Mouse (Mus musculus) macrophage (primary cell): ENCODE results near the gene Nr2c2ap. TPM values are rescaled to one million over a fixed set of nuclear protein-coding genes. Genes with fewer than 3 reads are reported as not detected.

ENCODE experiments used
- polyA plus RNA-seq: library from polyadenylated mRNA; stranded (reverse); fragments of 250-400 nt; gene quantifications from 3 replicates; pipeline ENCODE4 v1.2.4, GENCODE M21; 2018; ENCODE audit warnings: inconsistent platforms

The Nr2c2ap gene
- polyA plus RNA-seq, 1 experiment from 2014 or later = 18.4 TPM

Other genes starting within 250 kb of the Nr2c2ap start
- not detected in 3 replicates for gene Cilp2, start 243.6 kb upstream of the Nr2c2ap start, polyA plus RNA-seq
- gene Tssk6, start 229.1 kb upstream of the Nr2c2ap start, polyA plus RNA-seq = 0.22 to 0.84 TPM in 2 of 3 replicates, not detected in the other
- 46.3 to 85.8 TPM (median 78.8 TPM) in 3 replicates for gene Ndufa13, start 228.8 kb upstream of the Nr2c2ap start, polyA plus RNA-seq
- gene Yjefn3, start 228.6 kb upstream of the Nr2c2ap start, polyA plus RNA-seq = 0.68 TPM in 1 of 3 replicates, not detected in the others
- 38.2 to 65.2 TPM (median 54.8 TPM) in 3 replicates for gene Gatad2a, start 134.9 kb upstream of the Nr2c2ap start, polyA plus RNA-seq
- 11.9 to 29.5 TPM (median 18.7 TPM) in 3 replicates for gene Mau2, start 88.6 kb upstream of the Nr2c2ap start, polyA plus RNA-seq
- gene Sugp1, start 88.5 kb upstream of the Nr2c2ap start, polyA plus RNA-seq = 21.0 to 34.1 TPM (median 22.9 TPM) in 3 replicates
- gene Tm6sf2, start 58.4 kb upstream of the Nr2c2ap start, polyA plus RNA-seq = 0.10 TPM in 1 of 3 replicates, not detected in the others
- 0.03 TPM in 1 of 3 replicates, not detected in the others for gene Hapln4, start 47.9 kb upstream of the Nr2c2ap start, polyA plus RNA-seq
- gene Ncan, start 10.5 kb upstream of the Nr2c2ap start, polyA plus RNA-seq = not detected in 3 replicates
- 4.5 to 7.7 TPM (median 7.3 TPM) in 3 replicates for gene Rfxank, start 7.8 kb downstream of the Nr2c2ap start, polyA plus RNA-seq
- 31.7 to 53.1 TPM (median 41.2 TPM) in 3 replicates for gene Borcs8, start 8.2 kb downstream of the Nr2c2ap start, polyA plus RNA-seq
- gene Mef2b, start 8.4 kb downstream of the Nr2c2ap start, polyA plus RNA-seq = not detected in 3 replicates
- 11.2 to 20.0 TPM (median 16.3 TPM) in 3 replicates for gene Tmem161a, start 41.0 kb downstream of the Nr2c2ap start, polyA plus RNA-seq
- 1.1 to 1.2 TPM (median 1.1 TPM) in 3 replicates for gene Slc25a42, start 81.0 kb downstream of the Nr2c2ap start, polyA plus RNA-seq
- gene Sugp2, start 102.9 kb downstream of the Nr2c2ap start, polyA plus RNA-seq = 4.7 to 13.3 TPM (median 13.0 TPM) in 3 replicates
- gene Armc6, start 103.1 kb downstream of the Nr2c2ap start, polyA plus RNA-seq = 1.4 to 8.6 TPM (median 4.8 TPM) in 3 replicates
- 26.3 to 47.9 TPM (median 46.2 TPM) in 3 replicates for gene Homer3, start 151.5 kb downstream of the Nr2c2ap start, polyA plus RNA-seq
- gene Ddx49, start 171.2 kb downstream of the Nr2c2ap start, polyA plus RNA-seq = 17.5 to 26.0 TPM (median 20.5 TPM) in 3 replicates
- 78.2 to 115 TPM (median 98.8 TPM) in 3 replicates for gene Cope, start 171.2 kb downstream of the Nr2c2ap start, polyA plus RNA-seq
- gene Cers1, start 184.4 kb downstream of the Nr2c2ap start, polyA plus RNA-seq = not detected in 3 replicates
- gene Gdf1, start 198.5 kb downstream of the Nr2c2ap start, polyA plus RNA-seq = not detected in 3 replicates
- 19.3 to 31.3 TPM (median 30.1 TPM) in 3 replicates for gene Upf1, start 221.9 kb downstream of the Nr2c2ap start, polyA plus RNA-seq
- 0.20 to 0.42 TPM in 2 of 3 replicates, not detected in the other for gene Comp, start 242.2 kb downstream of the Nr2c2ap start, polyA plus RNA-seq